Mouse (Mus musculus): ENCODE measurements at regions not wholly inside any gene's neighbourhood (a gene's known extent, or its start where the extent isn't known, plus 50 kb on each side); places are given as distances from the start of the nearest gene placed in this dataset.

GRCm38 (mm10) chr7:115014253-115014998 is 270.9 kb downstream of the Insc start:
- H3K36me3 ChIP-seq (ENCODE audit: control insufficient read depth, insufficient read depth, low read length, poor library complexity, severe bottlenecking): no peaks in the 10 kb centered on the region
- no peak for DNase-seq (ENCODE audit: low read depth, low spot score)
- no peak overlapping the region for H3K9ac ChIP-seq (ENCODE audit: insufficient read depth, low read depth, low read length, poor library complexity, severe bottlenecking)
- in situ Hi-C loops (cut with MboI; ENCODE audit: low sequenced_read_pairs in 2 of 2, unreplicated experiment in 2 of 2): no loop called here
- H3K4me3 ChIP-seq (ENCODE audit: insufficient read depth in 1 of 2, low read depth in 1 of 2, low read length in 2 of 2, poor library complexity in 1 of 2, severe bottlenecking in 1 of 2): no peak overlapping the region
- no peaks in the 10 kb centered on the region for H3K4me1 ChIP-seq (ENCODE audit: control insufficient read depth in 2 of 2, insufficient read depth in 2 of 2, low read length in 2 of 2, poor library complexity in 1 of 2)
- no peak overlapping the region for H3K27ac ChIP-seq (ENCODE audit: insufficient read depth, low read depth, low read length, poor library complexity, severe bottlenecking)
- no peaks in the 10 kb centered on the region for H3K9me3 ChIP-seq (ENCODE audit: control insufficient read depth, insufficient read depth, low read depth, low read length)
- TF ChIP-seq MAFK (IDR thresholded peaks at IDR 0.05; ENCODE audit: insufficient read depth, low read depth, low read length): no peak
- TF ChIP-seq ZNF384 (IDR thresholded peaks at IDR 0.05; ENCODE audit: low read depth, low read length): no peak
- TF ChIP-seq HCFC1 (IDR thresholded peaks at IDR 0.05; ENCODE audit: borderline replicate concordance, insufficient read depth, low read length): no peak
- no peak for TF ChIP-seq CHD2 (IDR thresholded peaks at IDR 0.05; ENCODE audit: low read depth, low read length)
- TF ChIP-seq ZC3H11A (IDR thresholded peaks at IDR 0.05; ENCODE audit: borderline replicate concordance, low read depth, low read length): no peak

DNA sequence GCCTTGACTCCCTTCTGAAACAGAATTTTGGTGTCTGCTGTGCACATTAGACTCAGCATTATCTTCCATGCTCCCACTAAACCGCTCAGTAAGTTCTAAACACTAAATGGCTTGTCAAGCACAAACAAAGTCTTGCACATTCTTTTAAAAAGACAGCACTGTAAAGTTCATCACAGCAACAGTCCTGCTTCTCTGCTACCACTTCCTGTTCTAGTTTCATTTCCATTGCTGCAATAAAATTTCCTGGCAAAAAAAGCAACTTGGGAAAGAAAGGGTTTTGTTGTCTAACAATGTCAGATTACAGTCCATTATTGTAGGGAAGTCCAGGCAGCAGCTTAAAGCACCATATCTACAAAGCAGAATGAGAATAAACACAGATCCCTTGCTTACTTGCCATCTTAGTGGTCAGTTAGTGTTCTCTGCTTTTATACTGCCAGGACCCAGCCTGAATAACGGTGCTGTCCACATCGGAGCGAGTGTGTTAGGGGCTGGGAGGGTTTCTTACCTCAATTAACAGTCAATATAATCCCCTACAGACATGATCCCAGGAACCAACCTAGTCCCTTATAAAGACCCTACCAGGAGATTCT is 276.0 kb downstream of the Insc start:
- in situ Hi-C loops (cut with MboI; ENCODE audit: low sequenced_read_pairs in 2 of 2, unreplicated experiment in 2 of 2): no loop called here
- Histone ChIP-seq H3K27ac (ENCODE audit: insufficient read depth, low read depth, low read length, poor library complexity, severe bottlenecking) (no peak overlapping the region), H3K9ac (ENCODE audit: insufficient read depth, low read depth, low read length, poor library complexity, severe bottlenecking) (no peak overlapping the region), H3K4me3 (ENCODE audit: insufficient read depth in 1 of 2, low read depth in 1 of 2, low read length in 2 of 2, poor library complexity in 1 of 2, severe bottlenecking in 1 of 2) (no peak overlapping the region), H3K4me1 (ENCODE audit: control insufficient read depth in 2 of 2, insufficient read depth in 2 of 2, low read length in 2 of 2, poor library complexity in 1 of 2) (no peaks in the 10 kb centered on the region), H3K36me3 (ENCODE audit: control insufficient read depth, insufficient read depth, low read length, poor library complexity, severe bottlenecking) (no peaks in the 10 kb centered on the region), H3K9me3 (ENCODE audit: control insufficient read depth, insufficient read depth, low read depth, low read length) (no peaks in the 10 kb centered on the region)
- no peak for DNase-seq (ENCODE audit: low read depth, low spot score)
- TF ChIP-seq MAFK (IDR thresholded peaks at IDR 0.05; ENCODE audit: insufficient read depth, low read depth, low read length) (no peak), ZC3H11A (IDR thresholded peaks at IDR 0.05; ENCODE audit: borderline replicate concordance, low read depth, low read length) (no peak)

DNA sequence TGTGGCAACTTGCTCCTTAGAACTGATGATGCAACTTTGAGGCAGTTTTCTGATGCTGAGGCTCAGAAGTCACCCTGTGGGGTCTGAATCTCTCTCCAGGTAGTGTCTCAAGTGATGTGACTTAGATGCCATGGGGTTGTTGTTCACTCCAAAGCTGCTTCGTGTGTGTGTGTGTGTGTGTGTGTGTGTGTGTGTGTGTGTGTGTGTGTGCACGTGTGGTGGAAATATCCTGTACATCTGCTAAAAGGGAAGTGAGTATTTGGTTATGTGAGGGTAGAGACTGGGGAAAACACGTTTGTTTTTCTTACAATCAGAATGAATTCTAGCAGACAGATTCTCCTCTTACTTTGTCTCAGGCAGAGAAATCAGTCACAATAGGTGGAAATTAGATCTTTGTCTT is 276.5 kb downstream of the Insc start:
- H3K4me1 ChIP-seq (ENCODE audit: control insufficient read depth in 2 of 2, insufficient read depth in 2 of 2, low read length in 2 of 2, poor library complexity in 1 of 2): no peaks in the 10 kb centered on the region
- DNase-seq (ENCODE audit: low read depth, low spot score): no peak
- no peak for TF ChIP-seq ZC3H11A (IDR thresholded peaks at IDR 0.05; ENCODE audit: borderline replicate concordance, low read depth, low read length)
- TF ChIP-seq HCFC1 (IDR thresholded peaks at IDR 0.05; ENCODE audit: borderline replicate concordance, insufficient read depth, low read length): no peak
- TF ChIP-seq CHD2 (IDR thresholded peaks at IDR 0.05; ENCODE audit: low read depth, low read length): no peak
- no peak for TF ChIP-seq ZNF384 (IDR thresholded peaks at IDR 0.05; ENCODE audit: low read depth, low read length)
- no peak for TF ChIP-seq MAFK (IDR thresholded peaks at IDR 0.05; ENCODE audit: insufficient read depth, low read depth, low read length)
- H3K27ac ChIP-seq (ENCODE audit: insufficient read depth, low read depth, low read length, poor library complexity, severe bottlenecking): no peak overlapping the region
- no peaks in the 10 kb centered on the region for H3K36me3 ChIP-seq (ENCODE audit: control insufficient read depth, insufficient read depth, low read length, poor library complexity, severe bottlenecking)
- H3K4me3 ChIP-seq (ENCODE audit: insufficient read depth in 1 of 2, low read depth in 1 of 2, low read length in 2 of 2, poor library complexity in 1 of 2, severe bottlenecking in 1 of 2): no peak overlapping the region
- in situ Hi-C loops (cut with MboI; ENCODE audit: low sequenced_read_pairs in 2 of 2, unreplicated experiment in 2 of 2): no loop called here
- H3K9me3 ChIP-seq (ENCODE audit: control insufficient read depth, insufficient read depth, low read depth, low read length): no peaks in the 10 kb centered on the region
- H3K9ac ChIP-seq (ENCODE audit: insufficient read depth, low read depth, low read length, poor library complexity, severe bottlenecking): no peak overlapping the region

- Histone ChIP-seq H3K9ac (ENCODE audit: insufficient read depth, low read depth, low read length, poor library complexity, severe bottlenecking) (no peak overlapping the region), H3K4me3 (ENCODE audit: insufficient read depth in 1 of 2, low read depth in 1 of 2, low read length in 2 of 2, poor library complexity in 1 of 2, severe bottlenecking in 1 of 2) (no peak overlapping the region), H3K9me3 (ENCODE audit: control insufficient read depth, insufficient read depth, low read depth, low read length) (no peaks in the 10 kb centered on the region), H3K36me3 (ENCODE audit: control insufficient read depth, insufficient read depth, low read length, poor library complexity, severe bottlenecking) (no peaks in the 10 kb centered on the region), H3K27ac (ENCODE audit: insufficient read depth, low read depth, low read length, poor library complexity, severe bottlenecking) (no peak overlapping the region), H3K4me1 (ENCODE audit: control insufficient read depth in 2 of 2, insufficient read depth in 2 of 2, low read length in 2 of 2, poor library complexity in 1 of 2) (no peaks in the 10 kb centered on the region)
- no peak for DNase-seq (ENCODE audit: low read depth, low spot score)
- in situ Hi-C loops (cut with MboI; ENCODE audit: low sequenced_read_pairs in 2 of 2, unreplicated experiment in 2 of 2): no loop called here
- TF ChIP-seq MAFK (IDR thresholded peaks at IDR 0.05; ENCODE audit: insufficient read depth, low read depth, low read length) (no peak), CHD2 (IDR thresholded peaks at IDR 0.05; ENCODE audit: low read depth, low read length) (no peak), ZC3H11A (IDR thresholded peaks at IDR 0.05; ENCODE audit: borderline replicate concordance, low read depth, low read length) (no peak), HCFC1 (IDR thresholded peaks at IDR 0.05; ENCODE audit: borderline replicate concordance, insufficient read depth, low read length) (no peak), ZNF384 (IDR thresholded peaks at IDR 0.05; ENCODE audit: low read depth, low read length) (no peak)
Observed at GRCm38 (mm10) chr7:115025803-115026202, 282.3 kb downstream of the Insc start.

Measured in ES-E14 (cell line).